Mouse (Mus musculus) kidney, embryonic 16.5 days (tissue): ENCODE measurements around the gene Smoc2. TPM values are rescaled to one million over a fixed set of nuclear protein-coding genes. Genes with fewer than 3 reads are reported as not detected.

Experiments
- ATAC-seq: fragments of 200-750 bp; cut with Nextera tagmentation; 2 replicates; pipeline ENCODE4 v1.8.0; 2017; ENCODE audit warnings: moderate TSS enrichment; ENCODE audit not compliant: low FRiP score, low TSS enrichment
- H3K27ac ChIP-seq: fragments of 300-500 bp; sonication (generic); 2 replicates; pipeline ENCODE4 v1.5.1; 2014; ENCODE audit warnings: low read length
- H3K27me3 ChIP-seq: fragments of 300-500 bp; sonication (generic); 2 replicates; pipeline ENCODE4 v1.6.1; 2014; ENCODE audit warnings: low read length, control low read depth, mixed read lengths; ENCODE audit not compliant: insufficient read depth
- H3K36me3 ChIP-seq: fragments of 300-500 bp; sonication (generic); 2 replicates; pipeline ENCODE4 v1.6.1; 2014; ENCODE audit warnings: low read length, control low read depth, mixed read lengths; ENCODE audit not compliant: insufficient read depth
- H3K4me1 ChIP-seq: fragments of 300-500 bp; sonication (generic); 2 replicates; pipeline ENCODE4 v1.6.1; 2014; ENCODE audit warnings: low read length, control low read depth, mixed read lengths; ENCODE audit not compliant: insufficient read depth
- H3K4me2 ChIP-seq: fragments of 300-500 bp; sonication (generic); replicated peaks from 2 replicates; pipeline ENCODE4 v1.6.1; 2014; ENCODE audit warnings: low read depth, low read length
- H3K4me3 ChIP-seq: fragments of 300-500 bp; sonication (generic); 2 replicates; pipeline ENCODE4 v1.5.1; 2014; ENCODE audit warnings: mild to moderate bottlenecking, low read length
- H3K9ac ChIP-seq: fragments of 300-500 bp; sonication (generic); replicated peaks from 2 replicates; pipeline ENCODE4 v1.6.1; 2014; ENCODE audit warnings: low read length
- H3K9me3 ChIP-seq: fragments of 300-500 bp; sonication (generic); 2 replicates; pipeline ENCODE4 v1.6.1; 2016; ENCODE audit warnings: low read length, control low read depth
- WGBS: fragments of 180-500 bp; shearing (Covaris S2); extraction: QIAGEN DNeasy Blood & Tissue Kit; methylation state at CpG from one replicate; pipeline ENCODE4 v1.1.7; 2014; 5-methylcytosine and 5-hydroxymethylcytosine counted together
- polyA plus RNA-seq: library from polyadenylated mRNA; unstranded; fragments of >200 nt; fragmentation: Nextera tagmentation; extraction: Ambion mirVana; gene quantifications from 2 replicates; pipeline ENCODE4 v1.2.1, GENCODE M21; 2015

Gene Smoc2
- polyA plus RNA-seq, 1 experiment from 2014 or later = 97.5 TPM

DNA sequence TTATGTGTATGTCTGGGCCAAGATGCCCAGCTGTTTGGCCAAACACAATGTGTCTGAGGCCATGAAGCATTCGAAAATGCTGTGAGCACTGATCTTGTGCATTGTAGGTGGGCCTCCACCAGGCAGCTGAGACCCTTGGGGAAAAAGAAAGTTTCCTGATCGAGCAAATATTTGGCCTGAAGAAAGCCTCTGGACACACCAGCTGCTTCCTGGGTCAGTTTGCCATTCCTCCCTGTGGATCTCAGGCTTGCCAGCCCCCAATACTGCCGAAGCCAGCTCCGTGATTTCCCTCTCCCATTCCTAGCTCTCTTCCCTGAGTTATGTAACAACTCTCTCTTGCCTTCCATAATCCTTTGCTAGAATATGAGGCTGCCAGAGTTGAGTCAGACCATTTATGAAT lies 11.3 kb upstream of the Smoc2 start:
- Histone ChIP-seq H3K27me3 (no peaks in the 10 kb centered on the region), H3K4me2 (no peak overlapping the region), H3K9ac (no peak overlapping the region), H3K9me3 (no peaks in the 10 kb centered on the region), H3K27ac (no peak overlapping the region), H3K36me3 (no peaks in the 10 kb centered on the region), H3K4me3 (no peak overlapping the region), H3K4me1 (no peaks in the 10 kb centered on the region)
- 73% methylated on average over 4 of the region's 4 CpGs for WGBS
- no peak for ATAC-seq

DNA sequence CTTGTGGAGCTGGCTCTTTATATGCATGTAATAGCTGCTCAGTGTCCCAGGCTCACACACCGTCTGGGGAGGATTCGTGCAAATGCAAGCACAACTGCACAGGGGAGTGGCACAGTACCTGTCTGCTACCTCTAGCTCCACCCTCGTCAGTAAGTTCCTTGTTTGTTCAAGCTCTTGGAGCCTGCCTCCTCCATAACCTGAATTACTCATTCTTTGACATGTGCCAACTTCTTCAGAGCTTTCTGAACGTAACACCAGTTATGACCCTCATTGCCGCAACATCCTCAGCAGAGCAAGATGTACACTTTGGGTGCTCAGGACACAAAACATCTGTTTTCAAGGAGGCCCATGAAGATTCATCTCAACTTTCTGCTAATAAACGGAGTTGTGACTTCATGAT lies 5.9 kb upstream of the Smoc2 start:
- no peak overlapping the region for H3K9ac ChIP-seq
- no peak for ATAC-seq
- no peak overlapping the region for H3K4me3 ChIP-seq
- peaks cover 25% of the 10 kb centered on the region for H3K27me3 ChIP-seq
- H3K9me3 ChIP-seq = no peaks in the 10 kb centered on the region
- no peaks in the 10 kb centered on the region for H3K4me1 ChIP-seq
- no peaks in the 10 kb centered on the region for H3K36me3 ChIP-seq
- 63% methylated on average over 6 of the region's 6 CpGs for WGBS
- H3K27ac ChIP-seq = no peak overlapping the region
- no peak overlapping the region for H3K4me2 ChIP-seq

- WGBS = 76% methylated on average over 7 of the region's 7 CpGs
- no peaks in the 10 kb centered on the region for H3K36me3 ChIP-seq
- no peak overlapping the region for H3K4me3 ChIP-seq
- no peak overlapping the region for H3K4me2 ChIP-seq
- ATAC-seq = no peak
- peaks cover 20% of the 10 kb centered on the region for H3K4me1 ChIP-seq
- no peak overlapping the region for H3K27ac ChIP-seq
- H3K27me3 ChIP-seq = peaks cover 64% of the 10 kb centered on the region
- H3K9ac ChIP-seq = no peak overlapping the region
- H3K9me3 ChIP-seq = no peaks in the 10 kb centered on the region
Observed at GRCm38 (mm10) chr17:14277310-14277709, 2.0 kb upstream of the Smoc2 start.

DNA sequence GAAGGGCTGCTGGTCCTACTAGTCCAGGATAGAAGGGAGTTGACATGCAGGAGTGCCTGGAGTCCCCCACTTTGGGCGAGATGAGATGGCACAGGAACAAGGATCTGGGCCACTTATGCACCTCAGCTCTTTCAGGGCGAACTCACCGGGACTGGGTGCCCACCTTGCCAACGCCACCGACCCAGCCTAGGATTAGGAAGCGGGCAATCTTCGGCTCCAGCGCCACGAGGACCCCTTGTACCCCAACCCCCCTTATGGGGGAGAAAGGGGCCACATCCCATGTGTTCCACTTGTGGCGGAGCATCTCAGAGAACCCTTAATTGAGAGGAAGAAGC lies 627 bp downstream of the Smoc2 start:
- ATAC-seq = no peak
- Histone ChIP-seq H3K36me3 (no peaks in the 10 kb centered on the region), H3K9me3 (no peaks in the 10 kb centered on the region), H3K4me2 (peak overlapping the region; percentile 92), H3K27ac (no peak overlapping the region), H3K4me1 (peaks cover 20% of the 10 kb centered on the region), H3K9ac (peak overlapping the region; percentile 59), H3K27me3 (peaks cover 85% of the 10 kb centered on the region), H3K4me3 (peak overlapping the region; percentile 59)
- WGBS = 2% methylated on average over 10 of the region's 10 CpGs

- Histone ChIP-seq H3K9ac (peak overlapping the region; percentile 56), H3K27ac (no peak overlapping the region), H3K36me3 (no peaks in the 10 kb centered on the region), H3K27me3 (peaks cover 87% of the 10 kb centered on the region), H3K4me3 (peak overlapping the region; percentile 59), H3K9me3 (no peaks in the 10 kb centered on the region), H3K4me1 (peaks cover 20% of the 10 kb centered on the region), H3K4me2 (peak overlapping the region; percentile 92)
- peak; percentile 57 for ATAC-seq
- WGBS = under 1% methylated on average over 31 of the region's 31 CpGs
Observed at GRCm38 (mm10) chr17:14280425-14280833, 1.1 kb downstream of the Smoc2 start.

- 43% methylated on average over 7 of the region's 7 CpGs for whole genome bisulfite sequencing
- Histone ChIP-seq H3K4me2 (no peak overlapping the region), H3K36me3 (no peaks in the 10 kb centered on the region), H3K9me3 (no peaks in the 10 kb centered on the region), H3K27ac (no peak overlapping the region), H3K4me3 (no peak overlapping the region), H3K4me1 (no peaks in the 10 kb centered on the region), H3K9ac (no peak overlapping the region), H3K27me3 (peaks cover 32% of the 10 kb centered on the region)
- peak; percentile 79 for ATAC-seq
Observed at GRCm38 (mm10) chr17:14288015-14288616, 8.8 kb downstream of the Smoc2 start.

- WGBS = 59% methylated on average over 5 of the region's 5 CpGs
- ATAC-seq = no peak
- Histone ChIP-seq H3K4me2 (no peak overlapping the region), H3K4me1 (no peaks in the 10 kb centered on the region), H3K4me3 (no peak overlapping the region), H3K27me3 (peaks cover 6% of the 10 kb centered on the region; the same call in 1 of the 2 replicates), H3K9me3 (no peaks in the 10 kb centered on the region), H3K9ac (no peak overlapping the region), H3K27ac (no peak overlapping the region), H3K36me3 (no peaks in the 10 kb centered on the region)
Observed at GRCm38 (mm10) chr17:14293617-14294016, 14.3 kb downstream of the Smoc2 start.

DNA sequence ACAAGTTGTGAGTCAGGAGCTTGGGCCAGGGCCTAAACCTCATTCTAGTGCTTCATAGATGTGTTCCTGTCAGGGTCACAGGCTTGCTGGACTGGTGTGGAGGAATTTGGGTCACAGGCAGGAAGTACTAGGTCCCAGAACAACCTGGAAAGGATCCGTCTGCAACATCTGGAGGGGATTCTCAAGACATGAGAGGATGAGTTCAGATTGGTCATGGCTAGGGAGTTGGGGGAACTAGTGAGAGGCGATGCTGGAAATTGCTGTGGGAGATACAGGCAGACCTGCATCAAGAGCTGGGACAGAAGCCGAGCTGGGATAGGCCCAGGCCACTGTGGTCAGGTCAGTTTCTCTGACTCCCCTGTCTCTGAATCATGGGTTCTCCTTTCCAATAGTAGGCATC lies 15.8 kb downstream of the Smoc2 start:
- Histone ChIP-seq H3K27ac (no peak overlapping the region), H3K4me3 (no peak overlapping the region), H3K27me3 (0 out of 2 replicates have a peak, but pooled peaks cover 3% of the 10 kb centered on the region), H3K36me3 (no peaks in the 10 kb centered on the region), H3K4me1 (no peaks in the 10 kb centered on the region), H3K9me3 (no peaks in the 10 kb centered on the region), H3K4me2 (no peak overlapping the region), H3K9ac (no peak overlapping the region)
- no peak for ATAC-seq
- WGBS = 84% methylated on average over 3 of the region's 3 CpGs

DNA sequence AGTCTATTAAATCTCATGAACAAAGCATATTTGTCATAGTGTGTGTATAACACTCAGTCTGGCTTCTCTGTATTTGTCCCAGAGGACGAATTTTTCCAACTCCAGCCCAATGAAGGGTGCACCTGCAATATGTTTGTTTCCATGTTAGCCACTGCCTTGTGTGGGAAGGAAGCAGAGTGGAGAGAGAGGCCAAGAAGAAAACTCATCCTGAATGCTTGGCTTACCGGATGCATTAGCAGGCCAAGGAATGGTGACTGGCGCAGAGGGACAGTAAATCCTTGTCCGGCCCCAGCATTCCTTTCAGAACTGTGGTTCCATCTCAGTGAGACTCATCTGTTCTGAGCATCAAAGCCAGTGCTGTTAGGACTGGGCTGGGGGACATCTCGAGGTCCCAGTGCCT lies 21.1 kb downstream of the Smoc2 start:
- no peaks in the 10 kb centered on the region for H3K36me3 ChIP-seq
- no peaks in the 10 kb centered on the region for H3K27me3 ChIP-seq
- no peak overlapping the region for H3K4me2 ChIP-seq
- H3K9ac ChIP-seq = no peak overlapping the region
- no peaks in the 10 kb centered on the region; the same call in 1 of the 2 replicates for H3K9me3 ChIP-seq
- H3K4me3 ChIP-seq = no peak overlapping the region
- WGBS = 85% methylated on average over 5 of the region's 5 CpGs
- no peaks in the 10 kb centered on the region for H3K4me1 ChIP-seq
- no peak overlapping the region for H3K27ac ChIP-seq
- no peak for ATAC-seq

GRCm38 (mm10) chr17:14301491-14302344 lies 22.4 kb downstream of the Smoc2 start:
- Histone ChIP-seq H3K27me3 (no peaks in the 10 kb centered on the region), H3K9me3 (no peaks in the 10 kb centered on the region; the same call in 1 of the 2 replicates), H3K27ac (no peak overlapping the region), H3K4me3 (no peak overlapping the region), H3K4me1 (no peaks in the 10 kb centered on the region), H3K36me3 (no peaks in the 10 kb centered on the region), H3K4me2 (no peak overlapping the region), H3K9ac (no peak overlapping the region)
- WGBS = 35% methylated on average over 7 of the region's 7 CpGs
- no peak for ATAC-seq
